Mouse (Mus musculus) T-helper 2 cell (primary cell): ENCODE measurements around the gene Exosc6.
"Not testable (repeated sequence)": the region's sequence is repeated elsewhere in the genome, so short reads cannot be mapped to it uniquely, and the experiment has no call there.

ENCODE experiments used
- in situ Hi-C: fragments of 300-600 bp; cut with MboI, MseI; formaldehyde crosslinking; loops from one replicate; pipeline ENCODE4 v1.15.1; 2025; ENCODE audit warnings: high pct_unique_total_duplicates

The Exosc6 gene

GRCm38 (mm10) chr8:111056158-111056663, at the start of gene Exosc6:
Exosc6 (plus strand) TSS chr8:111056339.
- in situ Hi-C loops: loop anchor here (5.0 kb wide), 1 partner anchor 36 kb away; the partner anchor contains the start of genes Clec18a and Pdpr

- in situ Hi-C loops: not testable (repeated sequence)
Measured at GRCm38 (mm10) chr8:111010230-111010991, 45.7 kb upstream of the Exosc6 start.

GRCm38 (mm10) chr8:111026609-111027008, 29.5 kb upstream of the Exosc6 start:
- in situ Hi-C loops: loop anchor here (25.0 kb wide), 1 partner anchor 561 kb away; no protein-coding TSS in a partner anchor

GRCm38 (mm10) chr8:111027391-111027937, 28.7 kb upstream of the Exosc6 start:
- in situ Hi-C loops: loop anchor here (25.0 kb wide), 1 partner anchor 560 kb away; no protein-coding TSS in a partner anchor

- in situ Hi-C loops: loop anchor here (25.0 kb wide), 1 partner anchor 558 kb away; no protein-coding TSS in a partner anchor
Measured at GRCm38 (mm10) chr8:111029589-111029988, 26.6 kb upstream of the Exosc6 start.

- in situ Hi-C loops: loop anchor here (5.0 to 25.0 kb wide), 2 partner anchors 38 to 557 kb away; no protein-coding TSS in a partner anchor
Measured at GRCm38 (mm10) chr8:111030045-111030444, 26.1 kb upstream of the Exosc6 start.

- in situ Hi-C loops: loop anchor here (5.0 to 25.0 kb wide), 2 partner anchors 39 to 556 kb away; no protein-coding TSS in a partner anchor
Measured at GRCm38 (mm10) chr8:111031572-111031971, 24.6 kb upstream of the Exosc6 start, which contains the start of gene Ddx19b. Ddx19b (minus strand) TSS chr8:111031751.

- in situ Hi-C loops: loop anchor here (5.0 to 25.0 kb wide), 2 partner anchors 41 to 554 kb away; no protein-coding TSS in a partner anchor
Measured at GRCm38 (mm10) chr8:111032916-111033315, 23.2 kb upstream of the Exosc6 start, which contains the start of gene Aars. Aars (plus strand) TSS chr8:111033144.

- in situ Hi-C loops: loop anchor here (5.0 to 25.0 kb wide), 2 partner anchors 41 to 554 kb away; no protein-coding TSS in a partner anchor
Measured at GRCm38 (mm10) chr8:111033482-111034215, 22.5 kb upstream of the Exosc6 start.

- in situ Hi-C loops: loop anchor here (5.0 to 25.0 kb wide), 2 partner anchors 42 to 553 kb away; no protein-coding TSS in a partner anchor
Measured at GRCm38 (mm10) chr8:111034276-111034675, 21.9 kb upstream of the Exosc6 start.

GRCm38 (mm10) chr8:111036591-111036990, 19.5 kb upstream of the Exosc6 start:
- in situ Hi-C loops: loop anchor here (25.0 kb wide), 1 partner anchor 551 kb away; no protein-coding TSS in a partner anchor

- in situ Hi-C loops: loop anchor here (25.0 kb wide), 1 partner anchor 545 kb away; no protein-coding TSS in a partner anchor
Measured at GRCm38 (mm10) chr8:111042546-111042945, 13.6 kb upstream of the Exosc6 start.

GRCm38 (mm10) chr8:111044003-111044734, 12.0 kb upstream of the Exosc6 start:
- in situ Hi-C loops: loop anchor here (25.0 kb wide), 1 partner anchor 543 kb away; no protein-coding TSS in a partner anchor

- in situ Hi-C loops: loop anchor here (25.0 kb wide), 1 partner anchor 539 kb away; no protein-coding TSS in a partner anchor
Measured at GRCm38 (mm10) chr8:111048694-111049093, 7.4 kb upstream of the Exosc6 start.

GRCm38 (mm10) chr8:111049106-111049505, 7.0 kb upstream of the Exosc6 start:
- in situ Hi-C loops: loop anchor here (25.0 kb wide), 1 partner anchor 538 kb away; no protein-coding TSS in a partner anchor

- in situ Hi-C loops: loop anchor here (5.0 kb wide), 2 partner anchors 233 to 237 kb away; no protein-coding TSS in a partner anchor
Measured at GRCm38 (mm10) chr8:111053827-111054518, 2.2 kb upstream of the Exosc6 start.

GRCm38 (mm10) chr8:111055031-111055634, 1.0 kb upstream of the Exosc6 start:
- in situ Hi-C loops: loop anchor here (5.0 kb wide), 1 partner anchor 37 kb away; the partner anchor contains the start of genes Clec18a and Pdpr

- in situ Hi-C loops: loop anchor here (5.0 kb wide), 1 partner anchor 37 kb away; the partner anchor contains the start of genes Clec18a and Pdpr
Measured at GRCm38 (mm10) chr8:111055661-111056060, 478 bp upstream of the Exosc6 start.
